ENCODE assay signal across 16 mouse cellular contexts in genomic region chr6:24166772-24167171, GRCm38 (mm10). TPM values are rescaled to one million over a fixed set of nuclear protein-coding genes. Genes with fewer than 3 reads are reported as not detected.
A peak's percentile ranks its signal among the peaks of the same experiment; 100 is the strongest.
DNase-seq lines count a peak whose midpoint lies in the region; ATAC-seq and TF ChIP-seq lines count a peak whose summit lies in the region.
"Had no signal": no experiment of that assay in that cellular context is flagged by ENCODE, and none has a peak within 500 bp of the region (broad histone marks: within the 10 kb centered on the region; RNA-seq: fewer than 3 reads in every experiment).

No protein-coding gene starts in this region.

- no peak overlapping the region for H3K4me2 ChIP-seq in intestine, embryonic 15.5 days (replicated peaks)
- H3K4me2 ChIP-seq in intestine, postnatal 0 days (replicated peaks; ENCODE audit: low read depth): no peak overlapping the region
- H3K4me2 ChIP-seq: embryonic facial prominence, embryonic 15.5 days had no signal

- H3K4me3 ChIP-seq in intestine, embryonic 15.5 days (replicated peaks): no peak overlapping the region
- no peak overlapping the region for H3K4me3 ChIP-seq in intestine, postnatal 0 days (ENCODE audit: low read depth, low read length)
- H3K4me3 ChIP-seq: embryonic facial prominence, embryonic 15.5 days; limb, embryonic 10.5 days had no signal

- no peak for TF ChIP-seq CTCF in intestine, postnatal 0 days (IDR thresholded peaks at IDR 0.05; ENCODE audit: low read depth)

- H3K27ac ChIP-seq in intestine, embryonic 15.5 days: no peak overlapping the region
- H3K27ac ChIP-seq in intestine, postnatal 0 days (ENCODE audit: low read depth, low read length): no peak overlapping the region
- H3K27ac ChIP-seq: embryonic facial prominence, embryonic 15.5 days; limb, embryonic 10.5 days had no signal

- no peaks in the 10 kb centered on the region for H3K9me3 ChIP-seq in intestine, embryonic 15.5 days
- H3K9me3 ChIP-seq in intestine, postnatal 0 days (ENCODE audit: control insufficient read depth): no peaks in the 10 kb centered on the region
- H3K9me3 ChIP-seq: embryonic facial prominence, embryonic 15.5 days; limb, embryonic 10.5 days had no signal

- H3K4me1 ChIP-seq in intestine, embryonic 15.5 days (replicated peaks): no peaks in the 10 kb centered on the region
- H3K4me1 ChIP-seq in intestine, postnatal 0 days (replicated peaks; ENCODE audit: control insufficient read depth, insufficient read depth, low read length): no peaks in the 10 kb centered on the region
- H3K4me1 ChIP-seq: embryonic facial prominence, embryonic 15.5 days; limb, embryonic 10.5 days had no signal

- H3K27me3 ChIP-seq in intestine, embryonic 15.5 days (replicated peaks): no peaks in the 10 kb centered on the region
- no peaks in the 10 kb centered on the region for H3K27me3 ChIP-seq in intestine, postnatal 0 days (replicated peaks; ENCODE audit: control insufficient read depth, insufficient read depth, low read length)
- H3K27me3 ChIP-seq: embryonic facial prominence, embryonic 15.5 days had no signal

- no peaks in the 10 kb centered on the region for H3K36me3 ChIP-seq in intestine, embryonic 15.5 days
- H3K36me3 ChIP-seq in intestine, postnatal 0 days (ENCODE audit: control insufficient read depth, insufficient read depth): no peaks in the 10 kb centered on the region
- H3K36me3 ChIP-seq: embryonic facial prominence, embryonic 15.5 days; limb, embryonic 10.5 days had no signal

- 73% methylated on average over 6 of the region's 6 CpGs for WGBS in intestine, embryonic 15.5 days
- 65% methylated on average over 6 of the region's 6 CpGs for WGBS in intestine, postnatal 0 days

- ATAC-seq in intestine, embryonic 15.5 days: peak; percentile 20; the same call in 1 of the 2 replicates
- ATAC-seq in intestine, postnatal 0 days: no peak
- ATAC-seq: forebrain, embryonic 14.5 days; hindbrain, embryonic 16.5 days had no signal

- H3K9ac ChIP-seq in intestine, embryonic 15.5 days: no peak overlapping the region
- H3K9ac ChIP-seq in intestine, postnatal 0 days (ENCODE audit: low read depth, low read length): no peak overlapping the region
- H3K9ac ChIP-seq: embryonic facial prominence, embryonic 15.5 days had no signal

- DNase-seq in A20 (ENCODE audit: low read depth, low spot score) (peak; percentile 84), MN1 (ENCODE audit: low spot score) (no peak)
- peak; percentile 73 for DNase-seq in cerebellum, adult 11-12 months
- peak; percentile 3 for DNase-seq in induced T-regulatory cell, adult 2 months (ENCODE audit: low read depth)
- DNase-seq in urinary bladder, adult 2 months (ENCODE audit: low spot score): no peak
- DNase-seq in gastrocnemius, adult 8-10 months (ENCODE audit: low spot score in 2 of 2): no peak
- DNase-seq: adrenal gland, adult 8-10 months; gastrocnemius, postnatal 25 days; layer of hippocampus, adult 9-11 months; right cerebral cortex, postnatal 14 days had no signal

RNA-seq across cellular contexts. Expression of gene Slc13a1, which starts 1.1 kb away (rescaled TPM):
- polyA plus RNA-seq in intestine, embryonic 15.5 days (2015; fragmentation: Nextera tagmentation; extraction: Ambion mirVana): 0.19 and 0.30 TPM in 2 replicates
- 0.26 and 0.57 TPM in 2 replicates for polyA plus RNA-seq in intestine, postnatal 0 days (2015; fragmentation: Nextera tagmentation; extraction: Ambion mirVana)
- polyA plus RNA-seq in urinary bladder, adult 2 months (2012; rRNA removed): not detected in 2 replicates
- not detected for total RNA-seq in gastrocnemius, adult 8-10 months (2022)
- total RNA-seq: gastrocnemius, postnatal 25 days had no signal
- polyA plus RNA-seq: limb, embryonic 10.5 days had no signal

Comparison
In these comparisons a context has a peak if more than half of its experiments do, and no peak if none do; other contexts are left out.
1. DNase-seq: peak in A20 (single experiment), cerebellum, adult 11-12 months (single experiment) and induced T-regulatory cell, adult 2 months (single experiment); none in urinary bladder, adult 2 months (single experiment), MN1 (single experiment) and gastrocnemius, adult 8-10 months (0 of 2).